Mouse (Mus musculus): ENCODE results near the gene Mical2. TPM values are rescaled to one million over a fixed set of nuclear protein-coding genes. Genes with fewer than 3 reads are reported as not detected.
A peak's percentile ranks its signal among the peaks of the same experiment; 100 is the strongest.

Gene Mical2
- total RNA-seq, 2 experiments from 2014 or later = 8.5 to 19.7 TPM

DNA sequence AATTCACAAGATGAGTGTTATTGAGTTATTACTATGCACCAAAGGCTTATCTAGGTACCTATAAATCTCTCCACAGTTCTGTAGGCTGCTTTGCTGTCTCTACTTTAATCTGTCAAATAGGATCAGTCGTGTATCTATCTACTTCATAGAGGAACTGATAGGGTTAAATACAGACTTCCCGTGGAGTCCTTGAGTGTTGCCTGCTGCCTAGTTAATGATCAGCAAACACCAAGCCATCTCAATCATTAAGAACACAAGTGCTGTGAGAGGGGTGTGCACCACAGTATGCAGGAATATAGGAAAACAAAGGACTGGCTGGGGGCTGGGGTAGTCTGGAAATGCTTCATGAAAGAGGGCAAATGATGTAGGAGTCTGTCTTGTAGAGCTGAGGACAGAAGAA lies 50.2 kb downstream of the Mical2 start:
- no peak for DNase-seq

DNA sequence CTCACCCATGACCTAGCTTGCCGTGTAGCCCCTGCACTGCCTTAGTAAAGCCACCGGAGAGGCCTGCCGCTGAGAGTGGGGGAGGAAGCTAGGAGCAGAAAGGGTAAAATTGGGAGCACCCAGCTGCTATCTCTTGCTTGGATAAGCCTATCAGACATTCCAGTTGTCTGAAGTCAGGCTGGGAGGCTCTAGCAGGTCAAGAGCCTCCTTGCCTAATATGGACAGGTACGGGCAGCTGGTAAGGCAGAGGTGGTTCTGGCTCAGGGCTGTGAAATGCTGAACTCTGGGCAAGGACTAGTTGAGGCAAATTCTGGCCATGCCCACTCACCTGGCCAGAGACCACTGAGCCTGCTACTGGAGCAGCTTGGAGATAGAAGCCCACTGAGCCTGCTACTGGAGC lies 51.2 kb downstream of the Mical2 start:
- no peak for DNase-seq

DNA sequence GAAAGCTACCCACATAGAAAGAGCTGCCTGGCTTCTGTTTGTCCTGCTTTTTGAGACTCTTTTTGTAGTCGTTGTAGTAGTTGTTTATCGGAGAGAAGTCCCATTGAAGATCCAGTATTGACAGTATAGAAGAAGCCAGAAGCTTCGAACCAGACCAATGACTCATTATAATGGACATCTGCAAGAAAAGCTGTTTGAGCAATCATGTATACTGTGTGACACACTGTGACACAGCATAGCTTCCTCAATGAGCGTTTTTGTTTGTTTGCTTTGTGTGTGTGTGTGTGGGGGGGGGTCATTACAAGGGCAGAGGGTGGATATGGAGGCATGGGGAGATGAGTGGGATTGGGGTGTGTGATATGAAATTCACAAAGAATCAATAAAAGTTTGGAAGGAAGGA lies 53.0 kb downstream of the Mical2 start:
- DNase-seq = no peak

DNA sequence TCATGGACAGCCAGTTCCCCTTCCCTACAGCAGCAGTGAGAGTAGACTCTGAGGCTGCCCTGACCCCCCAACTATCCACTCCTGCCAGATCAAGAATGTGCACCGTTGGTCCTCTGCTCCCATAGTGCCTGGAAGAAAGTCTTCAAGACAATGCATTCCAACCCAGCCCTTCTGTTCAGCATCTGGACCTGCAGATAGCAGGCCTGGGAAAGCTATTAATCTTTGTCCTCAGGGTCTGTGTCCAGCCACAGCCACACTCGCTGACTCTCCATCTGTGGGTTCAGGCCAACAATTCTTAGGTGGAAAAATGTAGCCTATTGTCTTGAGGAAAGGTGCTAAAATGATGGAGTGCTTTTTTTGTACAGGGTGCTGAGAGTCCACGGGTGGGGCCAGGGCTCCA lies 54.8 kb downstream of the Mical2 start:
- DNase-seq = no peak

DNA sequence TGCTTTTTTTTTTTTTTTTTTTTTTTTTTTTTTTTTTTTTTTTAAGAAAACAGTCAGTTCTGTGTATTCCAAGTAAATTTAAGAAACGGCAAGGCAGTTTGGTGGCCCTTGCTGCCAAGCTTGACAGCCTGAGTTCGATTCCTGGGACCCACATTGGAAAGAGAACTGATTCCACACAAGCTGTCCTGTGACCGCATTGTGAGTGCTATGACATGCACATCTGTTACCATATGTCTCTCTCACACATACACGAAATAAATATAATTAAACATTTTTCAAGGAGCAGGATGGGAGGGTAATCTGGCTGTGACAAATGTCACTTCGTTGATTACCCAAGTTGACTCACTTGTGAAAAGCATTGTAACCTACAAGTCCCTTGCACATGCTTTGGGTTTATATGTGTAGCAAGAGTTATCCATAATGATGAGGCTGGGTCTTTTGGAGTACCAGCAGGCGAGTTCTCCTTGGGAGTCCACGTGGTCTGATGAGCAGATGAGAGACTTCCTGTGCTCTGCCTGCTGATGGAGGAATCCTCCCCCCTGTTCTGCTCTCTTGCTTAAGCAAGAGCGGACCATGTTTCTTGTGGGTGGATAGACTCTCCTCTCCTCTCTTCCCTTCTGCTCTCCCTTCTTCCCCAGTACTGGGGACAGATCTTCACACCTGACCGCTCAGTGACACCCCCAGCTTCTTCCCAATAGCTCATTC lies 58.1 kb downstream of the Mical2 start:
- DNase-seq = no peak

DNA sequence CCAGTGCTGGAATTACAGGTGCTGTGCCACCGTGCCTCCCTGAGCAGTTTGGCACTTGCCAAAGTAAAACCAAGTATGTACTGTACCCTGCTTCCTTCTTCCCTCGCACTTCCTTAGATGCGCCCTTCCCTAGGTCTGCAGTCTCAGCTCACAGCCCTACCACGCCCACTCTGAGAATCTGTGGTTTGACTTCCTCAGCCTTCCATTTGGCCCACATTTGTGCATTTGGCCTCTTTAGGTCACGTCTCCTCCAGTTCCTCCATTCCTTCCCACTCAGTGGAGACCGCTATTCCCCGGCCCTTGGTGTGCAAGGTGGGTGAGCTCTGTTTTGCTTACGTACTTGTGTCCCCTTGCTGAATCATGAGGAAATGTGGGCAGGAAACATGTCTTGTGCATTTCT lies 59.9 kb downstream of the Mical2 start:
- DNase-seq = no peak

DNA sequence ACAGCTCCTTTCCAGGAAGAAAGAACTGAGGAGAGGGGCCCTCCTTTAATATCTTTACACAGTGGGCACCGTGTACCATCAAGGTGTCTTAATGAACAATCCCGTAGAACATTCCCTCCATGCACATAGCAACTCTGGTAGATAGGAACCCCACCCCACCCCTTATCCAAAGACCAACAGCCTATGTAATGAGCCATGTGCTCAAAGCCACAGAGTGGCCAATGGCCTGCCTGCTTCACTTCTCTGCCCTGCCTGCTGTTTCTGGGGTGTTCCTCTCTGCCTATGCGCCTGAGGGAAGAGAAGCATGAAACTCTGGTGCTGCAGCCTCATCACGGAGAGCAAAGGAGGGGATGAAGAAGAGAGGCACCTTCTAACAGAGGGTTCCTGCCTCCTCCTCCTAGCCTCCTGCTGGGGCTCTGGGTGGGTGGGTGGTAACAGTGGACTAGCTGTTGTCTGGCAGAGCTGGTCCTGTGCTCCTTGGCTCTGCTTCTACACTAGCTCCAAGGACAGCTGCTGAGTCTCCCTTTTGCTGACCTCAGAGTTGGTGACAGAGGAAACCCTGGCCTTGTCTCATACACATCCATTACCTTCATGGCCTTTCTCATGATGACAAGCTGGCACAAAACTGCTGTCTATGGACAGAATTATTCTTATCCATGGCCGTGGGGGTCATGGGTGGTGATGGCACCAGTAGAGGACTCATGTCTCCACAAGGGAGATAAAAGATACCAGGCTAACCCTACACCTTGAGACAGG lies 62.9 kb downstream of the Mical2 start:
- DNase-seq = peak; percentile 61 to 65

DNA sequence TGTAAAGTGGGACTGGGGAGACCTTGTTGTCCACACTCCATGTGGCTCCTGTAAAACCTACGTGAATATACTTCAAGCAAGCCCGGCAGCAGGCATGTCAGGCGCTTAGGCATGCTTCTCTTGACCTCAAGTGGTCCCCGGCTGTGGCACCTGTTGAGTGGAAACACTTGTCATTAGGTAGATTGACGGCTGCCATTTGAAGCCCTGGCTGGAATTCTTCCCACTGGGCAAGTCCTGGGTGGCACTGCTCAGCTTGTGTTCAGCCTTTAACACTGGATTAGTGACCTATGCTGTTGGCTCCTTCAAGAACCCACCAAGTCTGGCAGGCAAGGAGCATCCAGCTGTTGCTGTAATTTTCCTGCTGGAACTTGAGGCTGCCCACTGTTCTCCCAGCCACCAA lies 63.9 kb downstream of the Mical2 start:
- DNase-seq = no peak

DNA sequence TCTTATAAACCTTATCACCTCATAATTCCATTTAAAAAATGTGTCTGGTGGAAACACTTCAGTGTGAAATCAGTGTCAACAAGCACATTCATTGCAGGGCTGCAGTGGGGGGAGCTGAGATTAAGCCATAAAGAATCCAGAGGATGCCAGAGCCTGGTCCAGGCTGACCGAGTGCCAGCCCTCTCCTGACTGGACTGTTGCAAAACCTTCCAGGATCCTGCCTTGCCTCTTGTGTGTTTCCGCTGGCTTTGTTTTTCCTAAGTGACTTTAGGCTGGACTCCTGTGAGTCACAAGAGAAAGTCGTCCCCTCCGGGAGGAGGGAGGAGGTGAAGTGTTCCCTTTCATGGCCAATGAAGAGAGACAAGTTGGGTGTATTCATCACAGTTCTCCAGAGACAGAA lies 64.3 kb downstream of the Mical2 start:
- peak; percentile 66 for DNase-seq

DNA sequence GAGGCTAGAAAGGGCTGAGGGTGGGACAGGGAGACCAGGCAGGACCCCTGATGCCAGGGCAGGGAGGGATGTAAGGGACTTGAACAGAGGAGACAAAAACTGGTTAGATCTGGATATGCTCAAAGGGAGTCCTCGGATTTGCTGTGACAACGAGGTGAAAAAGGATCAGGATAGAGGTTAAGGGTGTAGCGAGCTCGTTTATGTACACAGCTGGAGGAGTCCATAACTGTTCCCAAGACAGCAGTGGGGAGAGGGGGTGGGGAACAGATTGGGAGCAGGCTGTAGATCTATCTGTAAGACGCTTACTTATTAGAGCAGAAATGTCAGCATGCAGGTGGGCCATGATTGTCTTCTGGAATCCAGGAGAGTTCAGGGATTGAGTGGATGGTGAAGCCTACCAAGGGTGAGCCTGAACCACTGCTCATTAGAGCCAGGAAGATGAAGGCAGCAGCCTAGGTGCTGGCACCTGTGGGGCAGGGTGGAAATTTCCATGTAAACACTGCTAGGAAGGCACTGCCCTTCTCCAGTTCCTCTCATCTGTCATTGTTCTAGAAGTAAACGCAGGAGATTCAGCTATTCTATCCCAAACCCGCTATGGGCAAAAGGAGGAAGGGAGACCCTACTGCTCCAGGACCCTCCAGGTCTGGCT lies 67.9 kb downstream of the Mical2 start:
- DNase-seq = no peak

DNA sequence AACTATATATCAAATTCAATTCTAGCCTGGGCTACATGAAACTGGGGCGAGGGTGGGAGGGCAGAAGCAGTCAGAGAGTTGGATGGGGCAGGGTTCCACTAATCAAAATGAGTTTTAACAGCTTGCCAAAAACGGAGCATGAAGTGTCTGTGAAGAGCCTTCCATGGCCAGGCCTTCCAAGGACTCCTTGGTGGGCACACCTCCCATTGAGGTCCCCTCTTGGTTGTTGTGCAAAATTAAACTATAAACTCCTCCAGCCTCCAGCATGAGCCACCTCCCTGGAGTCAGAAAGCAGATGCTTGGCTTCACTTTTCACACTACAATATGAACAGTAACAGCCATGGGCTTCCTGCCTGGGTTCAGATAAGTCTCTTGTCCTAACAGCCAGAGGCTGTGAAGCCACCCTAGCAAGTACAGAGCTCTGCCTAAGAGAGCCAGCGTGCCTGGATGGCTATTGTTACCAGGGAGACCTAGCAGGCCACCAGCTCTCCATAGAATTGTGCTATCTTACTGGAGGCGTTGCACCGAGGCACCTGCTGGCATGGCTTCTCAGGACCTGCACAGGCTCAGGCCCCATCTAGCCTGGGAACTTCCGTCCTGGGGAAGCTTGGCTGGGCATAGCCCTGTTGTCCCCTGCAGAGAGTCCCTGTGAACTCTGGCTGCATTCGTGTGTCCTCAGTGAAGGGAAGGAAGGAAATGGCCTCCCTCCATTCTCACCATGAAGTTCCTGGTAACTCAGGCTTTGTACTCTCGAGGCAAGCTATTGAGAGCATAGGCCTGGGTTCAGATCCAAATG lies 70.0 kb downstream of the Mical2 start:
- DNase-seq = no peak

DNA sequence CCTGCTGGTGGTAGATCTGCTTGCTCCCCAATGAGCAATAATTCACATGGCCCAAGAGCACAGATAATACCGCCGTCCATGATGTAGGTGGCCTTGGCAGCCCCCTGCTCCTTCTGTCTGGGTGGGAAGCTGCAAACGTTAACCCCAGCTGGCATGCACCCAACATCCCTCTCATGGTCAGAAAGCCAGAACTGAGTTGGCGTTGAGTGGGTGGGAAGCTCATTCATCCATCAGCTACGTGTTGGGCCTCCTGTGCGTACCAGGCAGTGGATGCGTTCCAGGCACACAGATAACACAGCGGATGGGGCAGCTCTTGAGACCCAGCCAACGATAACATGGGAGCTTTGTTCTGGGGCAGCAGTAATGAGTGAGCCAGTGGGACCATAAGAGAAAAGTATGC lies 72.4 kb downstream of the Mical2 start:
- peak; percentile 64 to 72 for DNase-seq

DNA sequence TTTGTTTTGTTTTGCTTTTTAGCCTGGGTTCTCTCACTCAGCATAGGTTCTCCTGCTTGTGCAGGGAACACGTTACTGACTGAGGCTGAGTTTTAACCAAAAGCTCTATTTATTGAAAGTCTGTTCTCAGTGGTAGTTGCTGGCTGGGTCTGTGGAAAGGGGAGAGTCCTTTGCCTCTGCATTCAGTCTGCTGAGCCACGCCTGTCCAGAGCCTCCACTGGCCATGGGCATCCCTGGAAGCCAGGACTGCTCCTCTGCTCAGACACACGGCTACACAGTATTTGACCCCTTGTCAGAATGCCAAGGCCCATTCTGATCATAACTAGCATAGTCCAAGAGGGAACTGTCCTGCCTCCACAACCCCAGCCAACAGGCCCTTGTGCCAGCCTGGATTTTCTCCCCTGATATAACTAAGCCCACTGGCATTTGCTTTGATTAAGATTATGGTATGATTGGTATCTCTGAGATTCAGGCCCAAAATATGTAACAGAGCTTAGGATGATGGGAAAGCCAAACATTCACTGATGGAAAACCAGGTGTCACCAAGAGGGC lies 73.3 kb downstream of the Mical2 start:
- DNase-seq = peak in 1 of 2 experiments; percentile 17

DNA sequence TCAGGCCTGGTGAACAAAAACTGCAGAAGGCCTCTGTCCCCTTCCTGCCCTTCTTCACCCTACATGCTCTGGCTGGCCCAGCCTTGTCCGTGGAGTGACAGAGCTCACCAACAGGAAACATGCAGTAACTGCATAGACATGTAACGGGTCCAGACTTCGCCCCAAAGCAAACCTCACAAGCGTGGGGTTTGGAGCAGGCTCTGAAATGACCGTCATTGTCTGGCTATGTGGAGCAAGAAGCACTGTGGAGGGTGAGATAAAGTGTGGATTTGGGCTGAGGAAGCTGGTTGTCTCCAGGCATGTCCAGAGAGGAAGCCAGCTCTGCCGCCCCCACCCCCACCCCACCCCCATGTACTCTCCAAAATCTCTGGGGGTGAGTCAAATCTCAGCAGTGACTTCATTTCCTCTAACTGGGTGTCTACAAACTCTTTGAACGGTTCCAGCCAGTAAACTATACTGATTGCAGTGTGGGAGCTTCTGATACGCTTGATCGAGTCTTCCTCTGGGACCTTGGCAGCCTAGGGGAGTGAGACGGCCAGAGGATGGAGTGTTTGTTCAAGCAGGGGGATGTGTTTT lies 74.0 kb downstream of the Mical2 start:
- no peak for DNase-seq

DNA sequence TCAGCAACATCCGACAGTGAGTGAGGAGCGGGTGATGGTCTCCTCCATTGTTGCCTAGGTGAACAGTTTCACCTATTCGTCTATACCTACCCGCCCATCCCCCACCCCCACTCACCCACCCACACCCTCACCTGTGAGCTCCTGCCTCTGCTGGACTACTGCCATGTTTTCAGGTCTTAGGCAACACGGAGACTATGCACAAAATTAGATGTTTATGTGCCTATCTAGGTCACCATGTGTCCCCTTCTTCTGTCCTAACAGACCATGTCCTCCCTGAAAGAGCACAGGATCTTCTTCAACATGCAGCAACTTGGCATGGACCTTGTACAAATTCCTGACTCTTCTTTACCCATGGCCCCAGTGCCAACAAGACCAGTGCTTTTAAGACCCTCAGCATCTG lies 74.5 kb downstream of the Mical2 start:
- DNase-seq = no peak

DNA sequence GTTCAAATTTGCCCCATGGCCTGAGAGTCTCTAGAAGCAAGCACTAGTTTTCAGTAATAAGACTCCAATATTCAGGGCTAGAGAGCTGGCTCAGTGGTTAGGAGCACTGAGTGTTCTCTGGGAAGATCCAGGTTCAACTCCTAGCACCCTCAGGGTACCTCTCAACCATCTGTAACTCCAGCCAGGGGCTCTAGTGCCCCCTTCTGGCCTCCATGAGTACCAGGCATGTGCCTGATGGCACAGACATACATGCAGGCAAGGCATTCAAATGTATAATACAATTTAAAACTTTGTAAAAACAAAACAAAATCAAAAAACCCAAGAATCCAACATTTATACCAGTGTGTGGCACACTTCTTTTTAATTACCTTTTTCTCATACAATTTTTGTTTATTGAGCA lies 75.4 kb downstream of the Mical2 start:
- DNase-seq = no peak

DNA sequence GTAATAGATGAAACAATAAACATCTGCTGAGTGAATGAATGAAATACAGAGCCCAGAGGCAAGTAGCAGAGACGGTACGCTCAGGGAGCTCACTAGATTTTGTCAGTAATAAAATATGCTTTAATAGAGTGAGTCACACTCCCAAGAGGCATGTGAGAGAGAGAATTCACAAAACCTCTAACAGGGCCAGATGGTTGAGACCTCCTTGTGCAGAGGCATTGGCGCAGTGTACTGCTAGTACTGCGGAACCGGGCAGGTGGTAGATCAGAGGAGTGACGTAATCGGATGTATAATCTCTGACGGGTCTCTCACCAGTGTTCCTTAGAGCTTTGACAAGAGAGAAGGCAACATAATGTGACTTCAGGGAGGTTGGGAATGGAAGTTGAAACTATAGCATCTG lies 78.7 kb downstream of the Mical2 start:
- no peak for DNase-seq

DNA sequence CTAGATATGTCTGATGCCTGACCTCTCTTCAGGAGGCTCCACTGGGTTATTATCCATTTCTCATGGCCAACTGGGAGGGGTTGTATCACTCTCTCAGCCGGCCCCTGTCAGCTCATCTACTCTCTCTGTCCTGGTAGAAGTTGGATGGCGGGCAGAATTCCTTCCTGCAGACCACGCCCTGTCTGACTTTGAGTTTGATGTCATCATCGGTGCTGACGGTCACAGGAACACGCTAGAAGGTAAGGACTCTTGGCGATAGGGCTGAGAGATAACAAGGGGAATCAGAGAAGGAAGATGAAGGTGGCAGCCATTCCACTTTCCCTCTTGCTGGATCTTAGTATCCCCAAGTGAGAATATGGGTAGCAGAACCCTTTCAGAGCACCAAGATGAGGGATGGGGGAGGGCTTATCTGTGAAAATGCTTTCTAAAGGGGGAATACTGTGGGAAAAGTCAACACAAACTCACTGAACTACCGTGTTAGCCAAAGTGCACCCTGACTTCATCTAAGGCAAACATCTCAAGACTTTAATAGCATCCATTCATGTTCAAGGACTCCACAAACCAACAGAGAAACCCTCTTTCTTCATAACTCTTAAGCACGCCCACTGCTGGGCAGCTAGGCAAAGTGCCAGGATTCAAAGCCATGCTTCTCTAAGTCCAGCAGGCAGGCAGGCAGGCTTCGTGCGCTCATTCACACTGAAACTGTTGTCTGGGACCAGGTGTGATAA lies 83.8 kb downstream of the Mical2 start:
- peak in 1 of 2 experiments; percentile 33 for DNase-seq

DNA sequence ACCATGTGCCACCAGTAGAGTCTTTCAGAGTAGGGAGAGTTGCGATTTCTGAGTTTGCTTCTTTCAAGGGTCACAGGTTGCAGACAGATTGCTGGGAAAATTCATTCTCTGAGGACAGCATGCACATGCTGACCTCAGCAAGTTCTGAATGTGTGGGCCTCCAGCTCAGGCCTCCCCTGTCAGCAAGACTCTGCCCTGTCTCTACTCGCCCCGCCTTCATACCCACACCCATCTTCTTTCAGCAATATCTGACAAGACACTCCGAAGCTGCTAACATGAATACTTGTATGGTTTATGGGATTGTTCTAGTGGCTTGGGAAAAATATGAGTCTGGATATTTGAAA lies 84.3 kb downstream of the Mical2 start:
- no peak for DNase-seq

DNA sequence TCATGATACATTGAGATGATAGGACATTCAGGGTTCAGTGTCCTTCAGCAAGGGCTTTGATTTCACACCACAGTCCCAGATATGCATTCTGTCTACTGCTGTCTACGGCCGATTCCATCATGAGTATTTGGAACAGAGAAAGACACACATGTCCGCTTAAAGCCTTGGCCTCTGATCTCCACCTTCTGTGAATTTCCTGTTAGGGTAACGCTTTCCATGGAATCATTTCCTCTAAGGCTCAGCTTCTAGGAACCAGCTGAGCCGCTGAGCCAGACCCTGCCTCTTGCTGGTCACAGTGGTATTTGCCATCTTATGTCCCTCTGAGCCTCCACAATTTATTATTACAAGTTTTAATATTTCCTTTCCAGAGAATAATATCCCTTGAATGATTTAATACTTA lies 87.6 kb downstream of the Mical2 start:
- DNase-seq = no peak

DNA sequence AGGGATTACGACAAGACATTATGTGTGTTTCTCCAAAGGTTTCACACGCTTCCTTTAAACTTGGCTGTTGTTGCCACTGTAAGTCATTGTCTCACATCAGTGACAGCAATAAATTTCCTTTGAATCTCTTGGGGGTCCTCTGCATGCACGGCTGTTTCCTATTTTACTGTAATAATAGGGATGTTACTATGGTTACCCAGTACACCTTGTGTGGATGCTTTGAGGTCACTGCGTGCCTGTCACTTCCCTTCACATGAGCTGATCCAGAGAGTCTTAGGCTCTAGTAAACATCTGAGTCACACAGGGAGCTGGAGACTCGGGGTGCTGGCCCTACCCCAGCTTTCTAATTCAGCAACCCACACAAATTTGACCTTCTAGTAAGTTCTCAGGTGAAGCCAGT lies 88.0 kb downstream of the Mical2 start:
- DNase-seq = no peak

All from adrenal gland, postnatal 36 days (tissue).